Mouse (Mus musculus) stomach, postnatal 0 days (tissue): ENCODE measurements at regions not wholly inside any gene's neighbourhood (a gene's known extent, or its start where the extent isn't known, plus 50 kb on each side); places are given as distances from the start of the nearest gene placed in this dataset.
A peak's percentile ranks its signal among the peaks of the same experiment; 100 is the strongest.

Source experiments
- ATAC-seq: fragments of 200-750 bp; cut with Nextera tagmentation; 2 replicates; pipeline ENCODE4 v1.8.0; 2017; ENCODE audit not compliant: low FRiP score, low TSS enrichment
- DNase-seq: peaks from one replicate; pipeline ENCODE4 v3.0.0-alpha.2; 2016; ENCODE audit warnings: low spot score
- H3K27ac ChIP-seq: fragments of 300-500 bp; sonication (generic); replicated peaks from 2 replicates; pipeline ENCODE4 v1.5.1; 2014; ENCODE audit warnings: mild to moderate bottlenecking, control low read depth
- H3K27me3 ChIP-seq: fragments of 300-500 bp; sonication (generic); 2 replicates; pipeline ENCODE4 v1.6.1; 2014; ENCODE audit warnings: low read length; ENCODE audit not compliant: control insufficient read depth, insufficient read depth
- H3K36me3 ChIP-seq: fragments of 300-500 bp; sonication (generic); 2 replicates; pipeline ENCODE4 v1.6.1; 2014; ENCODE audit warnings: low read length, mixed read lengths; ENCODE audit not compliant: control insufficient read depth, insufficient read depth
- H3K4me1 ChIP-seq: fragments of 300-500 bp; sonication (generic); replicated peaks from 2 replicates; pipeline ENCODE4 v1.6.1; 2014; ENCODE audit warnings: antibody characterized with exemption; ENCODE audit not compliant: control insufficient read depth, insufficient read depth
- H3K4me2 ChIP-seq: fragments of 300-500 bp; sonication (generic); replicated peaks from 2 replicates; pipeline ENCODE4 v1.6.1; 2014; ENCODE audit warnings: low read depth, mild to moderate bottlenecking, control low read depth, moderate library complexity
- H3K4me3 ChIP-seq: fragments of 300-500 bp; sonication (generic); 2 replicates; pipeline ENCODE4 v1.5.1; 2014; ENCODE audit warnings: low read depth, low read length, control low read depth
- H3K9ac ChIP-seq: fragments of 300-500 bp; sonication (generic); 2 replicates; pipeline ENCODE4 v1.6.1; 2014; ENCODE audit warnings: mild to moderate bottlenecking, low read length, control low read depth, mixed read lengths
- H3K9me3 ChIP-seq: fragments of 300-500 bp; sonication (generic); 2 replicates; pipeline ENCODE4 v1.6.1; 2016; ENCODE audit warnings: low read length; ENCODE audit not compliant: control insufficient read depth
- CTCF ChIP-seq: IDR thresholded peaks from 2 replicates; pipeline ENCODE4 v1.5.1; 2016; ENCODE audit warnings: antibody characterized with exemption, low read depth, mild to moderate bottlenecking, moderate library complexity
- EP300 ChIP-seq: optimal IDR thresholded peaks from 2 replicates; pipeline ENCODE3; 2016; ENCODE audit warnings: antibody characterized with exemption
- WGBS: fragments of 180-500 bp; shearing (Covaris S2); extraction: QIAGEN DNeasy Blood & Tissue Kit; methylation state at CpG from one replicate; pipeline ENCODE4 v1.1.7; 2014; 5-methylcytosine and 5-hydroxymethylcytosine counted together

DNA sequence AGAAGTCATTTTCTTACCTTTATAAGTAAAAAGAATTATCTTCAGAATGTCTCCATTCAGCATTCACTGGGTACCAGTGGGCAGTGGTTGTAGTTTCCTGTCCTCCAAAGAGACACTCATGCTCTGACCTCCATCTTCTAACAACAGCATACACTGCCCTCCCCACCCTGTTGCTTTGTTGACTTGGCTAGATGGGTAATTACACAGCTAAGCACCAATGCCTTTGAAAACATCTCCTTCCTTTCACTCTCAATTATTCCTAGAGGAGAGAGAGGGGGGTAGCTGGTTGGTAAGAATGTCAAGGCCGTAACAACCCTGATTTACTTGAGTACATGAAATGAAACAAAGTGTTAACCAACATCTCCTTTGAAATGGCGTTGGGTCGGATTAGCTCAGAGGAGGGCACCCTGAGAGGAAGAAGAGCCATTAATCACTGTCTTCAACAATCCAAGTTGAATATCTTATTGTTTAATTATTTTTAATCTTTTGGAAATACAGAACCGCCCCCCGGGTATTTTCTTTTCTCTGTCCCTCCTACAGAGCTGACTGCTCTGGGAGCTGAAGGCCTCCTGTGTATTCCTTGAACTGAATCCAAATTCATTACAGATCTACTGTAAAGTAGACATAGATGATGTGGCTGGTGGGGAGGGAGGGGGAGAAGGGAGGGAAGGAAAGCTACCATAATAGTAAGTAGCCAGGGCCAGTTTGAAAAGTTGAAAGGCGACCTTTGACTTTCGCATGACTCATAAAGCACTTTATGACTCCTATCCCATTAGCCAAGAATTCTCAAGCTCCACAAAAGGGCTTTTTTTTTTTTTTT lies 302.9 kb downstream of the Pik3r1 start:
- Histone ChIP-seq H3K36me3 (no peaks in the 10 kb centered on the region), H3K27ac (no peak overlapping the region), H3K4me3 (no peak overlapping the region), H3K9ac (no peak overlapping the region), H3K4me1 (no peaks in the 10 kb centered on the region), H3K9me3 (no peaks in the 10 kb centered on the region), H3K4me2 (no peak overlapping the region), H3K27me3 (no peaks in the 10 kb centered on the region)
- WGBS: 50% methylated on average over 7 of the region's 7 CpGs
- ATAC-seq: no peak
- no peak for TF ChIP-seq CTCF
- TF ChIP-seq EP300: no peak
- DNase-seq: peak; percentile 23

DNA sequence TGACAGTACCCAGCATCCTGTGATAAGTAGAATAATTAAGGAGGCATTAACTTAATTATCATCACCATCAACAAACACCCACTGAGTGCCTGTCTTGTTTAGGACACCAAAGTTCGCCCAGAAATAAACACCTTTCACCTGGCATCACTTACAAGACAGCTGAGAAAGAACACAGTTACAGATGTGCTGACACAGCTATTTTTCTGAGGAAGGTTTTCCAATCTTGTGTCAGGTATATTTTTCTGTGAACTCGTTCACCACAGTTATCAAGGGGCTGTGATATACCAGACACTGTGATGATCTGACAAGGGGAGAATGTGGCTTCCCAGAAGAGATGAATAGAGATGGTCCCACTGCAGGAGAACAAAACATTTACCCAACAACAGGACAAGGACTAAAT lies 311.1 kb downstream of the Pik3r1 start:
- Histone ChIP-seq H3K27me3 (no peaks in the 10 kb centered on the region), H3K36me3 (no peaks in the 10 kb centered on the region), H3K9me3 (no peaks in the 10 kb centered on the region), H3K9ac (no peak overlapping the region), H3K4me1 (no peaks in the 10 kb centered on the region), H3K4me2 (no peak overlapping the region), H3K27ac (no peak overlapping the region), H3K4me3 (no peak overlapping the region)
- no peak for ATAC-seq
- DNase-seq: no peak
- TF ChIP-seq EP300 (no peak), CTCF (no peak)
- 40% methylated on average over 2 of the region's 2 CpGs for WGBS

DNA sequence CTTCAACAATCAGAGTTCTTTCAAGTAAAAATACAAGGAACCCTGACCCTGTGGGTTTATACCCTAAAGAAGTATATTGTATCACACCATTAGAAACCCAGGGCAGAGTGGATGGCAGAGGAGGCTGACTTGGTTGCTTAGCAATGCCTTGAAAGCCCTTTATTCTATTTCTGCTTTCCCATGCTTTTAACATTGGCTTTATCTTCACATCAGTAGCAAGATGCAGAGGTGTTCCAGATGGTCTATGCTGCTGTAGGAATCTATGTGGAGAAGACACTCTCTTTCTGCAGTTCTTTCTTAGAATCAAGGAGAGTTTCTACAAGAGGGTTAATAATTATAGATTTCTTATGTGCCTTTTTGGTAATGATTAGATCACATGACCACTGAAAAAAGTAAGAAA lies 313.7 kb downstream of the Pik3r1 start:
- TF ChIP-seq CTCF (no peak), EP300 (no peak)
- no peak overlapping the region for H3K4me2 ChIP-seq
- no peak overlapping the region for H3K9ac ChIP-seq
- H3K4me3 ChIP-seq: no peak overlapping the region
- ATAC-seq: no peak
- H3K27ac ChIP-seq: no peak overlapping the region
- H3K9me3 ChIP-seq: no peaks in the 10 kb centered on the region
- no peaks in the 10 kb centered on the region for H3K27me3 ChIP-seq
- no peak for DNase-seq
- H3K36me3 ChIP-seq: no peaks in the 10 kb centered on the region
- H3K4me1 ChIP-seq: no peaks in the 10 kb centered on the region

DNA sequence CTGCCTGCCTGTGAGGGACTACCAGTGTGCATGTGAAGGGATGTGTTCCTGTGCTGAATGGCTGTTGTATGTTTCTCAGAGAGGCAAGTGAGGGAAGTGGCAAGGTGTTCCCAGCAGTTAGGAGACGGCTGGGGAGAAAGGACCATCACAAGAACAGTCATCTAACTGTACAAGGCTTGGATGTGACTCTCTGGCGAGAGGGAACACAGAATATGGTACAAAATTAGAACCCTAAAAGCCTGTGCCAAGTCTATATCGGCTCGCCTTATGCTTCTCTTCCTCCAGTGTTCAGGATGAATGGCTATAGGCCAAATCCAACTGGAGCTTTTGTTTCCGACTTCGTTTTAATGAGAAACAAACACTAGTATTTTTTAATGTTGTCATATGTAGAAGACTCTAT lies 317.5 kb downstream of the Pik3r1 start:
- Histone ChIP-seq H3K4me2 (no peak overlapping the region), H3K9me3 (no peaks in the 10 kb centered on the region), H3K27ac (no peak overlapping the region), H3K36me3 (no peaks in the 10 kb centered on the region), H3K27me3 (no peaks in the 10 kb centered on the region), H3K4me3 (no peak overlapping the region), H3K9ac (no peak overlapping the region), H3K4me1 (no peaks in the 10 kb centered on the region)
- no peak for DNase-seq
- WGBS: 74% methylated on average over 6 of the region's 6 CpGs
- TF ChIP-seq EP300: no peak
- no peak for TF ChIP-seq CTCF
- ATAC-seq: no peak

DNA sequence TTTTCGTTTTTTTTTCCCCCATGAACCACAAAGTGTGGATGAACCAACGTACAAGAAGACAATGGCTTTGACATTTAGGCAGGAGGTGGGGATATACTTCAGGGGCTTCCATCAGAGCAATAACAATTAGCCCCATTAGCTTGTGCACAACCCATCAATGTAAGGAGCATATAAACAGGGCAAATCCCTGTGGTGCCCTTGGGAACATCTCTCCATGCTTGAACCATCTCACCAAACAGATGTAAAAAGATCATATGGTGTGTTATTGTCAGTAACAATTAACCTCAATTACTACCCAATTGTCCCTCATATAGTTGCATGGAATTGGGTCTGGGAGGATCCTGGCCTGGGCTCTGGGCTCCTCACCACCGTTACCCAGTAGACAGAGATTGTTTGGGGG lies 328.5 kb downstream of the Pik3r1 start:
- Histone ChIP-seq H3K9me3 (no peaks in the 10 kb centered on the region), H3K4me1 (no peaks in the 10 kb centered on the region), H3K4me2 (no peak overlapping the region), H3K27me3 (no peaks in the 10 kb centered on the region), H3K36me3 (no peaks in the 10 kb centered on the region), H3K4me3 (no peak overlapping the region), H3K27ac (no peak overlapping the region), H3K9ac (no peak overlapping the region)
- DNase-seq (no peak), ATAC-seq (no peak)
- TF ChIP-seq EP300 (no peak), CTCF (no peak)
- 67% methylated on average over 3 of the region's 3 CpGs for WGBS

DNA sequence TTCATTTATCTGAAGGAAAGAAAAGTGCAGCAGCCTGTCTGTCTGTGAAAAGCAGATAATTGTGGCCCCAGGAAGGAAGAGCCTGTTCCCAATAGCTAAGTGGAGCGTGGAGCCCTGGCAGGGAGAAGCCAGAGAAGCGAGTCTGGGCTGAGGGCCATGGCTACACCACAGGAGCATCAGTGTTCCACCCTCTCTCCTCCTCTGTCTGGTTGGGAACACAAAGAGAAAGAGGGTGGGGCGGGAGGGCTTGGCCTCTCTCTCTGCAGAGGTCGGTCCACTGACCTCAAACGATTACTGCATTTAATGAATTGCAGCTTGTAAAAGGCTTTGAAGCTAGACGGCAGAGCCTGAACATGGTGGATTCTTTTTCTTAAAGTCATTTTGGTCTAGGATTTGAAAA lies 329.0 kb downstream of the Pik3r1 start:
- ATAC-seq: no peak
- no peak overlapping the region for H3K9ac ChIP-seq
- no peak overlapping the region for H3K4me3 ChIP-seq
- TF ChIP-seq EP300 (no peak), CTCF (no peak)
- DNase-seq: no peak
- no peak overlapping the region for H3K27ac ChIP-seq
- H3K4me1 ChIP-seq: no peaks in the 10 kb centered on the region
- H3K27me3 ChIP-seq: no peaks in the 10 kb centered on the region
- WGBS: 43% methylated on average over 5 of the region's 6 CpGs
- H3K9me3 ChIP-seq: no peaks in the 10 kb centered on the region
- H3K4me2 ChIP-seq: no peak overlapping the region
- H3K36me3 ChIP-seq: no peaks in the 10 kb centered on the region
